8 mouse cellular contexts compared by ENCODE assay signal in genomic region chr17:15564014-15564927, GRCm38 (mm10). TPM values are rescaled to one million over a fixed set of nuclear protein-coding genes. Genes with fewer than 3 reads are reported as not detected.
DNase-seq lines count a peak whose midpoint lies in the region; ATAC-seq lines count a peak whose summit lies in the region.

TSS of gene Prdm9 (minus strand) at chr17:15564354.

- H3K27me3 ChIP-seq in hindbrain, embryonic 11.5 days (ENCODE audit: control insufficient read depth, insufficient read depth, low read length), result no peaks in the 10 kb centered on the region

- no peaks in the 10 kb centered on the region for H3K4me1 ChIP-seq in hindbrain, embryonic 11.5 days (replicated peaks; ENCODE audit: control insufficient read depth, insufficient read depth, low read length)

- H3K27ac ChIP-seq in hindbrain, embryonic 11.5 days (ENCODE audit: low read depth, low read length), result peak within 1 kb of the TSS; percentile 80

- DNase-seq in Muller cell, postnatal 12 days (ENCODE audit: inconsistent ontology term), result peak; percentile 98
- DNase-seq in cerebellum, adult 9-11 months, result peak; percentile 100
- peak; percentile 99 to 100 for DNase-seq in frontal cortex, adult 2 months (ENCODE audit: extremely low spot score in 1 of 2, low spot score in 1 of 2)
- DNase-seq in hindbrain, embryonic 11.5 days (ENCODE audit: low spot score), result peak; percentile 99
- DNase-seq in layer of hippocampus, postnatal 10 days (ENCODE audit: low spot score in 2 of 2), result peak; percentile 100
- peak; percentile 100 for DNase-seq in lung, postnatal 10 days
- DNase-seq in ovary, postnatal 36 days (ENCODE audit: low spot score), result peak; percentile 99
- peak; percentile 100 for DNase-seq in thymus, postnatal 25 days

- peak within 1 kb of the TSS; percentile 46 for H3K4me3 ChIP-seq in hindbrain, embryonic 11.5 days (ENCODE audit: low read depth, low read length)

- H3K9ac ChIP-seq in hindbrain, embryonic 11.5 days (ENCODE audit: low read depth, low read length), result peak within 1 kb of the TSS; percentile 77

- no peaks in the 10 kb centered on the region for H3K36me3 ChIP-seq in hindbrain, embryonic 11.5 days (ENCODE audit: control insufficient read depth, insufficient read depth, low read length)

- no peaks in the 10 kb centered on the region for H3K9me3 ChIP-seq in hindbrain, embryonic 11.5 days (ENCODE audit: control insufficient read depth, low read length)

- peak within 1 kb of the TSS; percentile 55 for H3K4me2 ChIP-seq in hindbrain, embryonic 11.5 days (replicated peaks; ENCODE audit: low read depth, low read length)

- peak; percentile 99 for ATAC-seq in hindbrain, embryonic 11.5 days (ENCODE audit: low FRiP score)

- under 1% methylated on average over 43 of the region's 43 CpGs for WGBS in hindbrain, embryonic 11.5 days

RNA-seq across cellular contexts. Expression of gene Prdm9, which starts in this region (rescaled TPM):
- polyA plus RNA-seq in frontal cortex, adult 2 months (2012; rRNA removed), result 2.8 and 2.9 TPM in 2 replicates
- 0.85 and 1.7 TPM in 2 replicates for polyA plus RNA-seq in hindbrain, embryonic 11.5 days (2014; fragmentation: Nextera tagmentation; extraction: Ambion mirVana)
- 1 to 10 TPM; 2.5 to 2.9 TPM for total RNA-seq in layer of hippocampus, postnatal 10 days (2021)

Comparison
In these comparisons a context has a peak if more than half of its experiments do, and no peak if none do; other contexts are left out.
1. Peak in every context shown above with its lines: DNase-seq, ATAC-seq, H3K4me3 ChIP-seq and H3K27ac ChIP-seq.